Mouse (Mus musculus) adrenal gland (tissue): ENCODE results near the gene Rps27l.
"Not testable (repeated sequence)": the region's sequence is repeated elsewhere in the genome, so short reads cannot be mapped to it uniquely, and the experiment has no call there.

Source experiments
- intact Hi-C: fragments of 180-260 bp; cut with DNase I; formaldehyde crosslinking; loops from one replicate; pipeline ENCODE4 v1.15.1; 2025
- long read RNA-seq, 2 experiments: library from polyadenylated mRNA; unstranded; transcript quantifications; one replicate each; pipeline ENCODE4 v2.0.0; 2020; ENCODE audit warnings: borderline replicate concordance in 1 of 2; ENCODE audit not compliant: insufficient replicate concordance in 1 of 2

Rps27l gene
- long read RNA-seq, experiment 1, transcript Rps27l-201 (4 exons, 499 nt), result major isoform, 240 of 241 reads
- long read RNA-seq, experiment 1, partial matches to known transcripts, result 0 of 241 reads
- long read RNA-seq, experiment 1, other reads (novel, unspliced or antisense), result 1 of 241 reads
- long read RNA-seq, experiment 2, transcript Rps27l-201 (4 exons, 499 nt), result major isoform, 184 of 185 reads
- long read RNA-seq, experiment 2, partial matches to known transcripts, result 0 of 185 reads
- long read RNA-seq, experiment 2, other reads (novel, unspliced or antisense), result 0 of 185 reads

DNA sequence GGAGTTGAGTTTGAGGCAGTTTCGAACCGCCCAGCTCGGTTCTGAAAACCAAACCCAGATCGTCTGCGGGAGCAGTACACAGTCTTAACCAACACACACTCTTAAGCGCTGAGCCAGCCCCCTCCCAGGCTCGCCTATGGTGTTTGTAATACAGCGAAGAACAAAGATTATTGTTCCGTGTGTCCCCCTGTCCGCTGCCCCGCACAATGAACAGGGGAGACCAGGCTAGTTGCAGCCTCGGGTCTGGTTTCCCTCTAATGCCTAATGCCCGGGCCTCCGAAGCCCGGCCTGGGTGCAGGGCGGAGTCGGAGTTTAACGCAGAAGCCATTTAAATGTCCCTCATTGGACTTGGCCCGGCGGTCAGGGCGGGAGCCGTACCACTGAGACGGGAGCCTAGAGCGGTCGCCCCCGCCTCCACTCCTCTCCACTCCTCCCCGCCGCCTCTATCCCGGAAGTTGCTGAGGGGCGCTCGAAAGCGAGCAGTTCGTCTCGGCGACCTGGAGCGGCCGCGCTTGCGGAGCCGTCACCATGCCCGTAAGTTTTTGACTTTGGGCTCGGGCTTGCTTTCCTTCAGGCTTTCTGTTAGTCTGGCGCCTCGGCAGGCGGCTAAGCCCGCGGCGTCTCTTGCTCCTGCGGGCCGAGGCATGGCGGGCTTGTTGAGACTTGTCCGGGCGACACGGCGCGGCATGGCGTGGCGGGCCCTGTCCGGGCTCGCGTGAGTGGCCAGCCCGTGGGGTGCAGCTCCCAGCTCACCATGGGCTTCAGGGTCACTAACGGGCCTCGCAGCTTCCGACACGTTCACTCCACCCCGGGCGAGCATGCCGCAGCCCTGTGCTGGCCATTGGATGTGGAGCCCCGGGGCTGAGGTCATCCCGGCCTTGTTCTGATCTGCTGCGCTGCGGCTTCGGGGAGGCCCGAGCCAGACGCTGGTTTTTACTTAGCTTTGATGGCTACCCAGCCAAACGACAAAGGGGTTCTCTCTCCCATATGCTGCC is at the start of gene Rps27l:
Gene Rps27l, plus strand, starts transcription at position 440 of the 995 bp plus-strand sequence.
- intact Hi-C loops, result no loop called here

DNA sequence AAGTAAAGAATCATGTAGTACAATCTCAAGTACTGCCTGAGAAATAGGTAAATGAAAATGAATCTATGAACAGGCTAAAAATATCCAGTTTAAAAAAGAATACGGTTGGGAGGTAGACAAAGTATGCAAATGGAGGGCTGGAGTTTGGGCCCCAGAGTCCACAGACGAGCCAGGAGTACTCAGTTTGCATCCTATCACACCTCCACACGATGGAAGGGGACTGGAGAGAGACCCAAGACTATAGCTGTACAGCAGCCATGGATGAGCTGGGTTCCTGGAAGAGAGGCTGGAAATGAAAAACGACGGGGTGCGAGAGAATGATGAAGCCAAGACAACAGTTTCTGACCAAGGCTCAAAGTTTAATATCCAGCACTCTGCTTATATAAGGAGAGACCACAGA is 48.9 kb upstream of the Rps27l start:
- intact Hi-C loops, result no loop called here

DNA sequence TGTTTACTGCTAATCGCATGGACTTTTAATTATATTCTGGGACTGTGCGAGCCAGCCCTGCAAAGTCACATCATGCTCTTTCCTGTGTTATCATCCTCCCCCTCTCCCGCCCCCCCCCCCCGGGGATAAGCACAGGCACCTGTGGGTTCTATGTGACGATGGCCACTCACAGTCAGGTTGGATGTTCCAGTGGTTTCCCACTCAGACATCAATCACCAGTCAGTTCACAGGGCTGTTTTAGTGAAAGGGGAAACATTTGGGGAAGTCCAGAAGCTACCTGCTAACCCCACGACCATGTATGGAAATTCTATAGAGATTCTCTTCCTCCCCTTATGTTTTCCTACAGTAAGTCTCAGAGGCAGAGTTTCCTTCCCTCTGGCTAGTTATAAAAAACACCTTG is 48.0 kb upstream of the Rps27l start:
- intact Hi-C loops, result no loop called here

DNA sequence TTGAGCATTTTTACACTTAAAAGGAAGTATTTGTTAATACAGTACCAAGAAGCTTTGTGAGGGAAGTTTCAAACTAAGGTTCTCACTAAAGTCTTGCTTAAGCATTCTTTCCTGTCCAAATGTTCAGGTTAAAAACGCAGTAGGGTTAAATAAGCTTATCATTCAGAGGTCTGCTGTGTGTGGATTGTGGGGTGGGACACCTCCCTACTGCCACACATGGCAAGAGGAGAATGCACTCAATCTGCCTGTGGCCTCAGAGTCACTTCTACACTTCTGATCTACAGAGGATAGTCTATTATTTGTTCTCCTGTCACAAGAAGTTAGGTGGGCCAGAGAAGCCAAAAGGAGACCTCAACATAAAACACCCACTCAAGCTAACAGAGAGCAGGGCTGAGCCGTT is 46.8 kb upstream of the Rps27l start:
- intact Hi-C loops, result no loop called here

- intact Hi-C loops, result no loop called here
These were observed 46.4 kb upstream of the Rps27l start for GRCm38 (mm10) chr9:66899526-66899925.

- intact Hi-C loops, result no loop called here
These were observed 39.9 kb upstream of the Rps27l start for GRCm38 (mm10) chr9:66905990-66906389.

GRCm38 (mm10) chr9:66907126-66907525 is 38.8 kb upstream of the Rps27l start:
- intact Hi-C loops, result no loop called here

GRCm38 (mm10) chr9:66907746-66908397 is 38.0 kb upstream of the Rps27l start:
- intact Hi-C loops, result no loop called here

DNA sequence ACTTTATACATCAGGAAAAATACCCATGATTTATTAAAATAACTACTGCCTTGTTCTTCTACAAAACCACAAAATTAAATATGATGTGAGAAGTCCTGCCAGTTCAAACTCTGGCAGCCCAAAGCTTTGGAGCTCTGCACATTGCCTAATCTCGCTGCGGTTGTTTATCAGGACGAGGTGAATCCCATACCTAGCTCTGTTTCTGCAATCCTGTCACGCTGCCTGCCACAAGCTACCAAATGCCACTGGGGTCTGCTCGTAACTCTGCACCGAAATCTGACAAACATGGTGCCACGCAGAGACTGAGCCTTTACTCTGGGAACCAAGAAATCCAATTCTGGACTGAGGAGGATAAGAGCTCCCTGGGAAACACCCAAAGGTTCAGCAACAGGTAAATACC is 36.0 kb upstream of the Rps27l start:
- intact Hi-C loops, result no loop called here

GRCm38 (mm10) chr9:66910677-66911076 is 35.2 kb upstream of the Rps27l start:
- intact Hi-C loops, result no loop called here

DNA sequence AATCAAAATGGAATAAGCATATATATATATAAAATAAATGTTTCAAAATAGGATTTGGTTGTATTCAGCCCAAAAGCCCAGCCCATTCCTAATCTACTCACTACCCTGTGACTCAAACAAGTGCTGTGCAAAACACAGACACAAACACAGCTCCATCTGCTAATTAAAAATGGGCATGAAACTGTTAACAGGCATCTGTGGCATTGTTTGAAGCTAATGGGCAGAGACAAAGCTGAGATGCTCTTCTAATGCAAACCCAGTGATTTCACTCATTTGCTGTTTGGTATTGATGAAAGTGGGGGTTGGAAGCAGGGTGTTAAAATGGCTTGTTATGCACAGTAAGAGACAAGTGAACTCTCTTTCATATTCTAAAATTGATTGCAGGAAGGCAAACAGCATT is 33.6 kb upstream of the Rps27l start:
- intact Hi-C loops, result no loop called here

- intact Hi-C loops, result not testable (repeated sequence)
These were observed 32.5 kb upstream of the Rps27l start for GRCm38 (mm10) chr9:66913254-66913934.

GRCm38 (mm10) chr9:66914540-66914939 is 31.3 kb upstream of the Rps27l start:
- intact Hi-C loops, result no loop called here

DNA sequence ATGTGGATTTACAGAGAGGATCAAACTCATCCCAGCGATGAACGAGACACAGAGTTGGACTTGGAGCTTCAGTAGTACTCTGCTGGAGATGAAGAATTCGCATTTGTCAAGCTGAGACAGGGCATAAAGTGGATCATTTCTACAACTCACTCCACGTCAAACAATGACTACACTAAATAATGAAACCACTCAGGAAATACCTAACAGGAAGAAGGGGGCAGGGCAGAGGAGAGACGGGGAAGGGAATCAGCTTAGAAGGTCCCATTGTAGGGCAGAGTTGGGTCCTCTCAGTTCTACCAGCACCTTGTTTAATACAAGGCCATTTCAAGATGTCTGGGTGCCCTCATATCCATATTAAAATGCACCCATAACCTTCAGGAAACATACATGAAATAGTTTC is 30.5 kb upstream of the Rps27l start:
- intact Hi-C loops, result loop anchor here (5.0 kb wide), 2 partner anchors 33 to 78 kb away; no protein-coding TSS in a partner anchor

DNA sequence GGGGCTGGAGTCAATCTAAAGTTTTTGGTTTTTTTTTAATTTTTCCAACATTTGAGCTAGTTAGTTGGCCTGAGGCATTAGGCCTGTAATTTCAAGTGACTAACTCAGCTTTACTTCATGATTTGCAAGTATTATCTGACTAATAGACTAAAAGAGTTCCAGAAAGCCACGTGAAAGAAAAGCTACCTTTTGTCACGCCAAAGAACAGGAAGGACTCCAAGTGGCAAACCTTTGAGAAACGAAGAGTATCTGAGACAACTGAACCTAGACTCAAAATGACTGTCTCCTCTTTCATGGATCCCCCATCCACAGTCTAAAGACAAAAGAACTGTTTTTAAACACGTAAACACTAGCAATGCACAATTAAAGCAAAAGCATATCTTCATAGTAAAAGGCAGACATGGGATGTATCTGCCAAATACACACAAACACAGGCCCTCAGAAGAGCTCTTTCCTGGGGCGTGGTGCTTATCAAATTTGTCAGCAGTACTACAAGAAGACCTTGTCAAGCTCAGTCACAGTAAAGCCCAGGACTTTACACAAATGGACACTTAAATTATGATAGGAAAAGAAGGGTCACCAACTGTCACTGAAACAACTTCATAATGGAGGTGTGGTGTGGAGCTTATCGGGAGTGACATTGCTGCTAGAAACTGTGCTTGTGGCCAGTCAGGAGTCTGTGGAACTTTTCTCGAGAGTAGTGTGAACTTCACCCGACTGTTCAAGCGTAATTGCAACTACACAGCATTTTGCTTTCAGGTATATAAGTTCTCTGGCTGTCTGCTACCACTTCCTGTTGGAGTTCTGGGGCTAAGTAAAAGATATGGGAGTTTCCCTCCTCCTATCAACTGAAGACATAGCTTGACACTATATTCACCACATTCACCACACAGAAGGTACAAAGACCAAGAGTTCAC is 29.8 kb upstream of the Rps27l start:
- intact Hi-C loops, result loop anchor here (5.0 kb wide), 2 partner anchors 34 to 79 kb away; no protein-coding TSS in a partner anchor

- intact Hi-C loops, result loop anchor here (5.0 kb wide), 2 partner anchors 35 to 80 kb away; no protein-coding TSS in a partner anchor
These were observed 28.5 kb upstream of the Rps27l start for GRCm38 (mm10) chr9:66917216-66917891.

DNA sequence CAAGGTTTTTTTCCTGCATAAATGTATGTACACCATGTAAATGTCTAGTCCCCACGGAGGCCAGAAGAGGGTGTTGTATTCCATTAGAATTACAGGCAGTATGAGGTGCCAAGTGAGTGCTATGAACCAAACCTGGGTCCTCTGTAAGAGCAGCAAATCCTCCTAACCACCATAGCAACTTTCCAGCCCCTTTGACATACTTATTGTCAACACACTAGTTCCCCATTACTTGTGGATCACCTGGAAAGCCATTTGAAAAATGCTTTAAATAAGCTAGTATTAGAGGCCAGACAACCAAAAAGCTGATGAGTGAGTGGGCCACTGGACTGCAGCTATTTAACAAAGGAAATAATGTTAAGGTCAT is 28.0 kb upstream of the Rps27l start:
- intact Hi-C loops, result loop anchor here (5.0 kb wide), 2 partner anchors 36 to 81 kb away; no protein-coding TSS in a partner anchor

DNA sequence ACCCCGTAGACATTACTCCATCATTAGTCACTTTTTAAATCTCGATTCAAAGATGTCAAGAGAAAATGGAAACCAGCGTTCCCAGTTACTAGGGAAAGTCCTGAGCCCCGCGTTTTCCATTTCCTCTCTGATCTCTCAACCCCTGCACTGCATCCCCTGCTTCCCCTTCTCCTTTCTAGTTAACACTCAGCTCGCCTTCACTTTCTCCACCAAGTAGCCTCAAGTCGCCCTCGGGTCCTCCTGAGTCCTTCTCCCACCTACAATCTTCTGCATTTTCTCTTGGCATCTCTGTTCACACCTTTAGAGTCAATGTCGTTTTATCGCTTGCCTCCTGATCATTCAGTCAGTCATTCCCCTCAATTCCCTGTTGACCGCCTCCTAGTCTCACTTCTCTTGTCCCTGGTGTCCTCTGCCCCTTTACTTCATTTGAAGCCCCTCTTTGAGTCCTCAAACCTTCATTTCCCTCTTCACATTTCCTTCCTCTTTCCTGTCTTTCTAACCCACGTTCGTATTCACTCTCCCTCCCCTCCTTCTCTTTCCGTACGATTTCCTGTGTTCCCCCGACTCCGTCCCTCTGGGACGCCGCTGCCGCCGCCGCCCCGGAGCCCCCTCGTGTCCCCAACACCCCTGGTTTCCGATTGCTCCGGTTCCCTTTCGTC is 27.1 kb upstream of the Rps27l start:
- intact Hi-C loops, result loop anchor here (5.0 kb wide), 2 partner anchors 36 to 82 kb away; no protein-coding TSS in a partner anchor
